In genomic region chr4:107179561-107179960, GRCm38 (mm10) we compare ENCODE assay signal across 7 mouse cellular contexts. TPM values are rescaled to one million over a fixed set of nuclear protein-coding genes. Genes with fewer than 3 reads are reported as not detected.
DNase-seq lines count a peak whose midpoint lies in the region; ATAC-seq and TF ChIP-seq lines count a peak whose summit lies in the region.

No protein-coding gene starts in this region.

- H3K4me3 ChIP-seq in lung, embryonic 15.5 days: peak overlapping the region; percentile 65
- peak overlapping the region; percentile 98 for H3K4me3 ChIP-seq in embryonic facial prominence, embryonic 11.5 days (ENCODE audit: low read depth, low read length)
- H3K4me3 ChIP-seq in intestine, embryonic 16.5 days (ENCODE audit: low read length): peak overlapping the region; percentile 99
- H3K4me3 ChIP-seq in olfactory bulb, adult 2 months (ENCODE audit: insufficient read depth, low read depth, low read length): peak overlapping the region; percentile 94

- H3K9me3 ChIP-seq in lung, embryonic 15.5 days: no peaks in the 10 kb centered on the region
- no peaks in the 10 kb centered on the region for H3K9me3 ChIP-seq in embryonic facial prominence, embryonic 11.5 days (replicated peaks; ENCODE audit: control insufficient read depth, low read length)
- H3K9me3 ChIP-seq in intestine, embryonic 16.5 days (ENCODE audit: control insufficient read depth, low read length): no peaks in the 10 kb centered on the region

- WGBS in lung, embryonic 15.5 days: 2% methylated on average over 8 of the region's 8 CpGs
- WGBS in embryonic facial prominence, embryonic 11.5 days: 6% methylated on average over 8 of the region's 8 CpGs
- WGBS in intestine, embryonic 16.5 days: 1% methylated on average over 8 of the region's 8 CpGs
- WGBS in olfactory bulb, adult 2 months: under 1% methylated on average over 8 of the region's 8 CpGs

- ATAC-seq in lung, embryonic 15.5 days (ENCODE audit: borderline replicate concordance, extremely low read depth, low FRiP score, low TSS enrichment): no peak
- ATAC-seq in embryonic facial prominence, embryonic 11.5 days (replicated peaks; ENCODE audit: insufficient number of reproducible peaks, low FRiP score, low TSS enrichment, low read depth): no peak
- ATAC-seq in intestine, embryonic 16.5 days: no peak

- peak overlapping the region; percentile 62 for H3K4me2 ChIP-seq in lung, embryonic 15.5 days
- H3K4me2 ChIP-seq in embryonic facial prominence, embryonic 11.5 days (ENCODE audit: low read depth, low read length): peak overlapping the region; percentile 54
- H3K4me2 ChIP-seq in intestine, embryonic 16.5 days (ENCODE audit: low read depth, low read length): peak overlapping the region; percentile 65

- no peak for TF ChIP-seq POLR2A in olfactory bulb, adult 2 months (IDR thresholded peaks at IDR 0.05; ENCODE audit: insufficient read depth, low read depth, low read length)

- peak overlapping the region; percentile 79 for H3K9ac ChIP-seq in lung, embryonic 15.5 days
- H3K9ac ChIP-seq in embryonic facial prominence, embryonic 11.5 days (replicated peaks; ENCODE audit: low read length): peak overlapping the region; percentile 82
- H3K9ac ChIP-seq in intestine, embryonic 16.5 days (ENCODE audit: low read depth, low read length): peak overlapping the region; percentile 94

- H3K36me3 ChIP-seq in lung, embryonic 15.5 days: peaks cover 3% of the 10 kb centered on the region; the same call in 1 of the 2 replicates
- H3K36me3 ChIP-seq in embryonic facial prominence, embryonic 11.5 days (replicated peaks; ENCODE audit: control insufficient read depth, insufficient read depth, low read depth, low read length): no peaks in the 10 kb centered on the region; the same call in 1 of the 2 replicates
- no peaks in the 10 kb centered on the region for H3K36me3 ChIP-seq in intestine, embryonic 16.5 days (ENCODE audit: control insufficient read depth, insufficient read depth, low read length)

- H3K27me3 ChIP-seq in lung, embryonic 15.5 days: no peaks in the 10 kb centered on the region
- H3K27me3 ChIP-seq in embryonic facial prominence, embryonic 11.5 days (ENCODE audit: control insufficient read depth, insufficient read depth, low read length): no peaks in the 10 kb centered on the region
- H3K27me3 ChIP-seq in intestine, embryonic 16.5 days (replicated peaks; ENCODE audit: control insufficient read depth, insufficient read depth, low read length): no peaks in the 10 kb centered on the region

- no peak for DNase-seq in lung, postnatal 25 days (ENCODE audit: low spot score)
- DNase-seq in embryonic facial prominence, embryonic 11.5 days (ENCODE audit: low spot score): peak; percentile 33
- DNase-seq in left cerebral cortex, adult 9 months (ENCODE audit: low spot score in 2 of 2): no peak
- no peak for DNase-seq in right cerebral cortex, postnatal 4 days

- H3K4me1 ChIP-seq in lung, embryonic 15.5 days: peaks cover 24% of the 10 kb centered on the region
- no peaks in the 10 kb centered on the region for H3K4me1 ChIP-seq in embryonic facial prominence, embryonic 11.5 days (ENCODE audit: control insufficient read depth, insufficient read depth, low read length)
- H3K4me1 ChIP-seq in intestine, embryonic 16.5 days (ENCODE audit: control insufficient read depth, insufficient read depth, low read length): peaks cover 30% of the 10 kb centered on the region
- peaks cover 6% of the 10 kb centered on the region; the same call in 1 of the 2 replicates for H3K4me1 ChIP-seq in olfactory bulb, adult 2 months (ENCODE audit: control insufficient read depth, insufficient read depth, low read length)

- H3K27ac ChIP-seq in lung, embryonic 15.5 days: peak overlapping the region; percentile 99
- peak overlapping the region; percentile 95; the same call in 1 of the 2 replicates for H3K27ac ChIP-seq in embryonic facial prominence, embryonic 11.5 days (replicated peaks; ENCODE audit: low read depth, low read length)
- peak overlapping the region; percentile 100 for H3K27ac ChIP-seq in intestine, embryonic 16.5 days (ENCODE audit: low read length)
- H3K27ac ChIP-seq in olfactory bulb, adult 2 months (ENCODE audit: insufficient read depth, low read depth, low read length): 0 out of 2 replicates have a peak overlapping the region, but pooled peaks have one; percentile 93

- TF ChIP-seq CTCF in olfactory bulb, adult 2 months (IDR thresholded peaks at IDR 0.05; ENCODE audit: insufficient read depth, low read depth, low read length): no peak

RNA-seq across cellular contexts. Expression of gene Tceanc2, which starts 0.6 kb away (rescaled TPM):
- polyA plus RNA-seq in lung, embryonic 15.5 days (2015; fragmentation: Nextera tagmentation; extraction: Ambion mirVana): 24.0 and 34.3 TPM in 2 replicates
- 24.6 and 29.8 TPM in 2 replicates for polyA plus RNA-seq in embryonic facial prominence, embryonic 11.5 days (2014; fragmentation: Nextera tagmentation; extraction: Ambion mirVana)
- 17.6 and 19.4 TPM in 2 replicates for polyA plus RNA-seq in intestine, embryonic 16.5 days (2015; fragmentation: Nextera tagmentation; extraction: Ambion mirVana)
- polyA plus RNA-seq in olfactory bulb, adult 2 months (2012; ENCODE audit: insufficient read depth, insufficient read length, low replicate concordance, missing spikeins): not detected in 2 replicates

RNA-seq across cellular contexts. Expression of gene Tmem59, which starts 1.4 kb away (rescaled TPM):
- polyA plus RNA-seq in lung, embryonic 15.5 days (2015; fragmentation: Nextera tagmentation; extraction: Ambion mirVana): 421 and 454 TPM in 2 replicates
- 370 and 373 TPM in 2 replicates for polyA plus RNA-seq in embryonic facial prominence, embryonic 11.5 days (2014; fragmentation: Nextera tagmentation; extraction: Ambion mirVana)
- 449 TPM in 2 replicates for polyA plus RNA-seq in intestine, embryonic 16.5 days (2015; fragmentation: Nextera tagmentation; extraction: Ambion mirVana)
- not detected in 2 replicates for polyA plus RNA-seq in olfactory bulb, adult 2 months (2012; ENCODE audit: insufficient read depth, insufficient read length, low replicate concordance, missing spikeins)

RNA-seq across cellular contexts. Expression of gene Ldlrad1, which starts 29.4 kb away (rescaled TPM):
- polyA plus RNA-seq in lung, embryonic 15.5 days (2015; fragmentation: Nextera tagmentation; extraction: Ambion mirVana): 0.15 TPM in 1 of 2 replicates, not detected in the other
- not detected in 2 replicates for polyA plus RNA-seq in embryonic facial prominence, embryonic 11.5 days (2014; fragmentation: Nextera tagmentation; extraction: Ambion mirVana)
- polyA plus RNA-seq in intestine, embryonic 16.5 days (2015; fragmentation: Nextera tagmentation; extraction: Ambion mirVana): not detected in 2 replicates
- polyA plus RNA-seq in olfactory bulb, adult 2 months (2012; ENCODE audit: insufficient read depth, insufficient read length, low replicate concordance, missing spikeins): not detected in 2 replicates
